Mouse (Mus musculus) ES-Bruce4 (cell line): Measurements from ENCODE around the gene Lrrc8a.

Source experiments
- CTCF ChIP-seq: IDR thresholded peaks from one replicate; pipeline ENCODE4 v1.8.1; 2011; ENCODE audit warnings: low read depth, low read length
- POLR2A ChIP-seq: IDR thresholded peaks from one replicate; pipeline ENCODE4 v1.8.1; 2011; ENCODE audit warnings: low read length; ENCODE audit not compliant: insufficient read depth

DNA sequence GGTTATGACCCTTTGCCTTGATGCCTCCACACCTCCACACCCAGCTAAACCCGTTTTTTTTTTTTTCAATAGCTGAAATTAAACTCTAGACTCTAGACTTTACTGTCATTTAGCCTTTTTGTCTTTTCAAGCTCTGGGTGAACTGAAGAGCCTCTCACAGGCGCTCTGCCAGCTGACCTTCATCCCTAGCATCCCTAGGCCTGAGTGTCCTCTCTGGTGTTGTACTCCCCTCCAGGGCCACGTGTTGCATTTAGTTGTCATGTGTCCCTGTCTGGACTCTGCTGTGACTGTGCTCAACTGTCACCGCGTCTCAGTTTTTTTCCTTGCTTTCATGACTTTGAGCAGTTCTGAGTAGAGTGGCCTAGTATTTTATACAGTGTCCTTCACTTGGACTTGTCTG, 62.5 kb downstream of the Lrrc8a start:
- TF ChIP-seq CTCF (no peak), POLR2A (no peak)
